Mouse (Mus musculus) A20 (cell line): ENCODE data around the gene Cnga3.

Experiments used
- DNase-seq: peaks from one replicate; pipeline ENCODE4 v3.0.0-alpha.2; 2011; ENCODE audit warnings: low read depth, low spot score

The Cnga3 gene

DNA sequence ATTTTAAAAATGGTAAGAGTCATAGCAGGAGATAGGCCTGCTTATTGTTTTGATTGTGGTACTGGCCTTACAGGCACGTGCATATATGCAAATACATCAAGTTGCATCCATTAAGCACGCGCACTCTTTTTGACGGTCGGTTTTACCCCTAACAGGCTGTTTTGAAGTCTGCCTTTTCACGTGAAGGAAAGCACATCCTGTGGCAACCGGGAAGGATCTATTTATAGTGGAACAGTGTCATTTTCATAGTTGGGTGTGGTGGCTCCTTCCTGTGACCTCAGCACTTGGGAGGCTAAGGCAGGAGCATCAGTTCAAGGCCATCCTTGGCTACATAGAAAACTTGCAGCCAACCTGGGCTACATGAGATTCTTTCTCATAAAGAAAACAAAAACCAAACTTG, 72.3 kb downstream of the Cnga3 start:
- no peak for DNase-seq

DNA sequence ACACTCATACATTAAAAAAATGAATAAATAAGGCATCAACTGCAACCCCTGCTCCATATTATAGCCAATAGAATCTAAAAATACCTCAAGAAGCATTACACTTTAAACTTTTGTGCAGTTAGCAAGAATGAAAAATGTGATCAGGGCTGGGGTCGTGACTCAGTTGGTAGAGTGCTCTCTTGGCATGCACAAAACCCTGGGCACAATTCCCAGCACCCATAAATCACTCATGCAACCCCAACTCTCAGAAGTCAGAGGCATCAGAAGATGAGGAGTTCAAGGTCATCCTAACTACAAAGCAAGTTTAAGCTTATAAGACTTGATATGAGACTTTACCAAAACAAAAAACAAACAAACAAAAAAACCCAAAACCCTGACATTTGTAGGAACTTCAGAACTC, 73.5 kb downstream of the Cnga3 start:
- no peak for DNase-seq

DNA sequence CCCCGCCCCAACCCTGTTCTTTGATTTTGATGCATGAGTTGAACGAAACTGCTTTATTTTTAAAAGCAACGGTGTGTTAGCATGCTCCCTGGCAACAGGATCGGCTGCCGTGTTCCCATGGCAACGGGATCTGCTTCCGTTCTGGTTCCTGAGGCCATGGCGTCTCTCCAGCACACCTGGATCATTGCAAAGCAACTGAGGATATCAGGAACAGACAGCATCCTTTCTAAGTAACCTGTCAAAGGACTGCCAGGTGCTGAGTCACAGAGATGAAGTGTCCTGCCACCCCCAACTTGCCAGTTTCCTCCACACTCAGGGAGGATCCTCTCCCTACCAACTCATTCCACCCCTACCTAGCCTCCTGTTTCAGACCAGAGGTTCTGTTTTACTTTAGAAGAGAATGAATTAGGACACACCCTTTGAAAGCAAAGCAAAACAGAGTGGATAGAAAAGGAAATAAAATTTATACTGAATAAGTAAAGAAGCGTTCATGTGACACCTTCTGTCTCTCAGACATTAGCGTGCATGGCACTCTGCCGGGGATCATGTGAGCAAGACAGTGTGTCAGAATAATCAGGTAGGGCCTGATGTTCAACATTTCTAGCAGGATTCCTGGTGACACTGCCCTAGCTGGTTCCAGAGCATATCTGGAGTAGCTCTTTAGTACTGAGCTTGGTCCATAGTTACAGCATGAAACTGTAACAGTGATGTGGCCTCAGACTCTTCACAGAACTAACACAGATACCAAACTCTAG, 74.1 kb downstream of the Cnga3 start:
- DNase-seq: no peak

DNA sequence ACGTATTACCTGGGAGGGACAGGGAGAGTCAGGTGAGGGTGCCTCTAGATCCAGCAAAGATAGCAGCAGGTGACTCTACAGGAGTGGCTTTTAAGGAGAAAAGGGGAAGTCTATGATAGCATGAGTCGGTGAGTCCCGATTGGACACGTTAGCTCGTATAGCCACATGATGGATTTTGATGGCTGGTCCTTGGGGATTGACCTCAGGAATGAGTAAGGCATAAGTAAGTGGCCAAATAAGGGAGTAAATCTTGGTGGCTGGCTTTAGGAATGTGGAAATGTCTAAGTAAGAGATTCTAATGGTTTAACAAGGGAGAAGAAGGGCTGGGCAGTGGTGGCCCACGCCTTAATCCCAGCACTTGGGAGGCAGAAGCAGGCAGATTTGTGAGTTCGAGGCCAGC, 74.7 kb downstream of the Cnga3 start:
- DNase-seq: no peak

DNA sequence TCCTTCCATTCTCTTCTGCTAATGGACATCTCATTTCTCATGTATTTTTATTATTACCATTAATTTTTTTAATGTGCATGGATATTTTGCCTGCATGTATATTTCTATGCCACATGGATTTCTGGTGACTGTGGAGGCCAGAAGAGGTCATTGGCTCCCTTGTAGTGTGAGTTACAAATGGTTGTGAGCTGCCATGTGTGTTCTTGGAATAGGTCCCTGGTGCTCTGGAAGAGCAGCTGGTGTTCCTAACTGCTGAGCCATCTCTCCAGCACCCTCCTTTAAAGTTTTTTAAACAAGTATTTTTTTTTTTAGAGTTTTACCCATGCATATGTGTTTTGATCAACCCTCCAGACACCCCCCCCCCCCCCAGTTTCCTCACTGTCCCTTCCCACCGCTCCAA, 82.2 kb downstream of the Cnga3 start:
- DNase-seq: no peak

DNA sequence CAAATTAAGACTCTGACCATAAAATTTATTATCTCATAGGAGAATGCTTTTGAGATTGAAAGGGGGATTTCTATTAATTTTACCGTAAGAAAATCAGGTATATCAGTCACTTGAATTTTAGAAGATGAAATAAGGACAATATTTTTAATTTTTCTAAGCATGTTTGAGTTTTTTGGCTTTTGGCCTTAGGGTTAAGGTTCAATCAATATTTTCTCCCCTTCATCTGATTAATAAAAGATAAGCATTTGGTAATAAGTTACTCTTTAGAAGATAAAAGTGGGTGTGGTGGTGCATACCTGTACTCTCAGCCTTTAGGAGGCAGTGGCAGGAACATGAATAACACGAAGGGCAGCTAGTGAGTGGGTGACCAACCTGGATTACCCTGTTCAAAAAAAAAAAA, 84.7 kb downstream of the Cnga3 start:
- DNase-seq: no peak

DNA sequence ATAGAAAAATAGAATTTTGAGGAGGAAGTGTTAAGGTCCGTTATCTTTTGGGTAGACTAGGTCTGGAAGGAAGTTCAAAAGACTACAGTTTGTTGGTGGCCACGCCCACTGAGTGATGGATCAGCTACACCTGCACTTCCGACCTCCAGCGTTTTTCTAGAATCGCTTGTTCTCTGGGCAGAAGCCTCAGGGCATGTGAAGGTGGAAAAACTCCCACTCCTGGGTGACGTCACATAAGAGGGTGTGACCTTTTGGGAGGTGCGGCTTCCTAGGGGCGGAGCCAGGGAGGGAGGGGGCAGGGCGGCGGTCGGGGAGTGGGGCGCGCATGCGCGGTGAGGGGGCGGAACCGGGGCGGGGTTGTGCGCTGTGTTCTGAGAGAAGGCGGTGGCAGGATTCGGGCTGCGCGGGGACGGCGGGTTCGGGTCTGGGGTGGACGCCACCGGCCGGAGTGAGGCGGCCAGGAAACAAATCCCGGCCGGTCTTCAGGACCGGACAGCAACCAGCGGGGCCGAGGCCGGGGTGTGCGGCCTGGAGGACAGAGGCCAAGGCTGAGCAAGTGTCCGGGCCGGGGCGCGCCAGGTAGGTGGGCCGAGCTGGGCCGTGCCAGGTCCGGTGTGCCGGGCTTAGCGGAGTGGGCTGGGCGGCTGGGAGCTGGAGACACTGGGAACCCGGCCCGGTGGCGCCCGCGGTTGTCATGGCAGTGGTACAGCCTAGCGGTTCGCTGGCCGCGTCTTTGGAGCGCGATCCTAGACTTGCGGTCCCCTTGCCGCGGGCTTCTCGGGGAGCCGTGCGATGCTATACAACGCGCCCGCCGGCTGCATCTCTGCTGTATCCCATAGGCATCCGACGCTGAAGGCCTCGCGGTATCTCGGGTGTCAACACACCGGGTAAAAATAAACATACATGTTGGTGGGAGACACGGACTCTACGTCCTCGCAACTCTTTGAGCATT, 85.6 kb downstream of the Cnga3 start, which contains the start of gene Inpp4a:
Inpp4a (plus strand) TSS at position 326 of the 952 bp plus-strand sequence.
- DNase-seq: peak; percentile 95

DNA sequence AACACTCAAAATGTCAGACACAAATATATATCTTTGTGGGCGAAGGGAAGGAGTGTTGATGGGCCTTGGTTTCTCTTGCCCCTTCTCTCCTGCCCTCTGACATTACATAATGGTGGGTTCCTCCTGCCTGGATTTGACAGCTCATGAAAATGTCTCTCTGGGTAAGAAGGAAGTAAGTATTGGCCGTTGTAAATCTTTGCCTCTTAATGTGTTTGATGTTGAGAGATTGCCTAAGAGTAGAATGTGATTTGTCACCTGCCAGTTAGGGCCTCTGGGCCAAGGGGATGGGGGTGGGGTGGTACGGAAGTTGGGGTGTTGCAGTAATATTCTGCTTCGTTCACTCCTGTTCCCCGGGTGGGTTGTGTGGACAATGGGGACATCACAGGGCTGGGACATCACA, 86.4 kb downstream of the Cnga3 start:
- DNase-seq: peak; percentile 57

DNA sequence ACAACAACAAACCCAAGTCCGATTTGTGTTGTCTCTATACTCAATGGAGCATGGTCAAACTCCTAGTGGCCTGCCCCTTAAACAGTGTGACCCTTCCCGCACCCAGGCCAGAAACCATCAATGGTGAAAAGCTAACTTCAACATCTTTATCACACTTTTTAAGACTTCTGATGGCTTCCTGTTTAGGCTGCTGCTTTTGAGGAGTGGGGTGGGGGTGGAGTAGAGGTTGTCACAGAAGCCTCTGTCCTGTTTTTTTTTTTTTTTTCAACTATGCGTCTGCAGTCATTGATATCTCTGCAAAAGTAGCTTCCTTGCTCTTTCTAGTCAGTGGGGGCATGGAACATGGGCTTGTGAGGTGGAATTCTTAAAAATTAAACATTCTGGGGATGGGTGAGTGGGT, 88.6 kb downstream of the Cnga3 start:
- no peak for DNase-seq

DNA sequence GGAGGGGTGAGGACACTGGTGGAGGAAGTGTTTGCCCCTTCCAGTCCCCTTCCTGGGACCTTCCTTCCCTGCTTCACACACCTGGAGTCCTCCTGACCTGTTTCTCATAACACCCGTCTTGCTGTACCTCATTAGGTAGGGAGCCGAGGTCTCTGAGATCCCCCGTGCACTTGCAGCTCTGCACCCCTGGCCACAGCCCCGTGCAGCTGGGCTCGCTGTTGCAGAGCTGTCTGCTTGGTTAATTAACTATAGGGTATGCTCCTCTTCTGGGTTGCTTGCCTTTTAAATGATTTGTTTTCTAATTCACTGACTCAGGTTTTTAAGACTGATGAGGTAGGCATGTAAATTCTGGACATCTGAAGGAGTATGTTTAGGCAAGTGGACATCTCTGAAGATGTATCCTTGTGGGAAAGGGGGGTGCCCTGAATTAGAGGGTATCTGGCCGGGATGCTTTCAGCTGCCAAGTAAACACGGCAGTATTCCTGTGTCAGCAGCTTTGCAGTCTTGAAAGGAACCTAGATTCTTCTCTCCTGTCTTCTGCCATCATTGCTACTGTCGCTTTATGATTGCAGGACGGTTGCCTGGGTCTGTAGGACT, 91.6 kb downstream of the Cnga3 start:
- peak; percentile 69 for DNase-seq

DNA sequence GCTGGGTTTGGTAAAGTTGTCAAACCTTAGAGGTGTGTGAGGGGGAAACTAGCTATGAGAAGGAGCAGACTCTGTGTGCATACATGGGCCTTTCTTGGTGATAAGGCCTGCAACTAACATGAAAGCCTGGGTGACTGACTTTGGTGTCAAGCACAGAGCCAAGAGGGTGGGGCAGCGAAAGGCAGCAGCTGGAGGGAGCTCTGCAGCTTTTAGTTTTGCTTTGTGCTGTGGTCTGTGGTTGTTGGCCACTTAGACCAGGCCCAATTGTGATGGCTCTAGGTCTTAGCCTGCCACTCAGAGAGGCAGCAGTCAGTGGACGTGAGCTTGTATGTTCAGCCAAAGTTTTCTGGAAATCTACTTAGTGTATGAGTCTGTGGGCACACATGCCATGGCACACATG, 93.4 kb downstream of the Cnga3 start:
- peak; percentile 71 for DNase-seq

DNA sequence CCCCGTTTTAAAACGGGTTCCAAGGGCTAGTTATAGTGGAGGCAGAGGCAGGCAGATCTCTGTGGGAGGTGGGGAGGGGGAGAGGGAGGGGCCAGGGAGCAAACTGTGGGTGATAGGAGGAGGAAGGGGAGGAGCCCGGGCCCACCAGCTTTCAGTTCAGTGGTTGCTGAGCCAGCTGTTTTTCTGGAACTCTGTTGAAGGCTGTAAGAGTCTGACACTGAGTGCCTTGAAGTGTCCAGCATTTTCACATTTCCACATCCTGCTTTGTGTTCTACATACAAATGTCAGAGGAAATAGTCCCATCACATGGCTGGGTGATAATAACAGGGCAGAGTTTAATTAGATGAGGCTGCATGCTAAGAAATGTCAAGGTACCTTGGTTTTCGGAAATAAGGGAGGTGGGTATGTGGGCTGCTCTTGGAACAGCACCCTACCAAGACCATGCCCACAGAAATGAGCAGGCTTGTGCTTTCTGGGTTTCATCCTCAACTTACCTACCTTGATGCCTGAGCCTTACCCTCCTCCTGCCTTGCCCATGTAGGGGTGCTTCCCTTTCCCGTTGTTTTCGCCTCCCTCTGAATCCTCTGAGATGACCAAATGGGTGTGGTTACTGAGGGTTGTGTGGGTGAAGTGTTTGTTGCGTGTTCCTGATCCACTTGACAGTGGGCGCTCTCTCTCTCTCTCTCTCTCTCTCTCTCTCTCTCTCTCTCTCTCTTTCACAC, 93.9 kb downstream of the Cnga3 start:
- peak; percentile 76 for DNase-seq

DNA sequence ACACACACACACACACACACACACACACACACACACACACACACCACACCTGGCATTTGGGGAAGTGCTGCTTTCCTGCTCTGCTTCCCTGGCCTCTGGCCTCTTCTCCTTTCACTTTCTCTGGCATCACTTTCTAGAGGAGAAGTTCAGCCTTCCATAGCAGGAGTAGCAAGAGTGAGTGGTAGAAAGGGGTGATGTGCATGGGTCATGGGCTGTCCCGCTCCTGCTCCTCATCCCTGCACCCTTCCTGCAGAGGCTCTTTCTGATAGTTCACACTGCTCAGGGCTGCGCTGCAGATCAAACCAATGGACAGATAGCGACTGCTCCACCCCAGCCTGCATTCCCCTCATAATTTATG, 94.5 kb downstream of the Cnga3 start:
- DNase-seq: peak; percentile 84

DNA sequence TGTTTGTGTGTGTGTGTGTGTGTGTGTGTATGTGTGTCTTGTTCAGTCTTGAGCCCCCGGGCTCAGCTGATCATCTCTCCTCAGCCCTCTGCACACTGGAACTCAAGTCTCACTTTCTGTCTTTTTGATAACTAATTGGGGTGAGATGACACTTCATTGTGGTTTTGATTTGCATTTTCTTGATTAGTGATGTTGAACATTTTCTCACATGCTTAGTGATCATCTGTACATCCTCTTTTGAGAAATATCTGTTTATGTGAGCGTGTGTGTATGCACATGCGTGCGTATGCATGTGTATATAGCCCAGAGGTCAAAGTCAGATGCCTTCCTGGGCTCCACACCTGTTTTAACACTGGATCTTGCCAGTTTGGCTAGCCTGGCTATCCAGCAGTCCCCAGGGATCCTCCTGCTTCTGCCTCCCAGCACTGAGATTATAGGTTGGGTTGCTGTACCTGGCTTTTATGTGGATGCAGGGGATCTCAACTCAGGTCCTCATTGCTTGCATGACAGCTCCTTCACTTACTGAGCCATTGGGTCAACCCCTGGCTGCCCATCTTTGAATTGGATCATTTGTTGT, 95.8 kb downstream of the Cnga3 start:
- DNase-seq: peak; percentile 73
